Mouse (Mus musculus): ENCODE measurements around the gene Cfap157.

Cfap157 gene

GRCm38 (mm10) chr2:32779714-32780113, 4.5 kb downstream of the Cfap157 start:
- no peak for DNase-seq (ENCODE audit: low spot score)

- peak; percentile 55 for DNase-seq (ENCODE audit: low spot score)
Observed at GRCm38 (mm10) chr2:32779131-32779530, 5.1 kb downstream of the Cfap157 start.

- no peak for DNase-seq (ENCODE audit: low spot score)
Observed at GRCm38 (mm10) chr2:32778081-32778480, 6.1 kb downstream of the Cfap157 start.

GRCm38 (mm10) chr2:32776192-32776591, 8.0 kb downstream of the Cfap157 start:
- DNase-seq (ENCODE audit: low spot score) = no peak

- peak; percentile 97 for DNase-seq (ENCODE audit: low spot score)
Observed at GRCm38 (mm10) chr2:32775359-32776074, 8.7 kb downstream of the Cfap157 start, which contains the start of the genes Ttc16 and Ptrh1. Ttc16 (minus strand) TSS chr2:32775633. Ptrh1 (plus strand) TSS chr2:32775786.

GRCm38 (mm10) chr2:32772626-32773279, 11.5 kb downstream of the Cfap157 start:
- no peak for DNase-seq (ENCODE audit: low spot score)

- no peak for DNase-seq (ENCODE audit: low spot score)
Observed at GRCm38 (mm10) chr2:32771886-32772285, 12.3 kb downstream of the Cfap157 start.

- DNase-seq (ENCODE audit: low spot score) = no peak
Observed at GRCm38 (mm10) chr2:32769327-32770085, 14.7 kb downstream of the Cfap157 start.

- no peak for DNase-seq (ENCODE audit: low spot score)
Observed at GRCm38 (mm10) chr2:32768661-32769285, 15.5 kb downstream of the Cfap157 start.

GRCm38 (mm10) chr2:32767241-32767640, 17.0 kb downstream of the Cfap157 start:
- no peak for DNase-seq (ENCODE audit: low spot score)

GRCm38 (mm10) chr2:32763353-32763752, 20.9 kb downstream of the Cfap157 start:
- DNase-seq (ENCODE audit: low spot score) = no peak

GRCm38 (mm10) chr2:32761859-32762258, 22.4 kb downstream of the Cfap157 start:
- DNase-seq (ENCODE audit: low spot score) = no peak

- no peak for DNase-seq (ENCODE audit: low spot score)
Observed at GRCm38 (mm10) chr2:32761361-32761760, 22.9 kb downstream of the Cfap157 start.

GRCm38 (mm10) chr2:32759001-32759400, 25.2 kb downstream of the Cfap157 start:
- DNase-seq (ENCODE audit: low spot score) = no peak

GRCm38 (mm10) chr2:32758503-32758902, 25.7 kb downstream of the Cfap157 start:
- no peak for DNase-seq (ENCODE audit: low spot score)

- DNase-seq (ENCODE audit: low spot score) = peak; percentile 98
Observed at GRCm38 (mm10) chr2:32757056-32757845, 27.0 kb downstream of the Cfap157 start, which contains the start of gene Tor2a. Tor2a (plus strand) TSS chr2:32757234.

- DNase-seq (ENCODE audit: low spot score) = no peak
Observed at GRCm38 (mm10) chr2:32756674-32757055, 27.6 kb downstream of the Cfap157 start.

GRCm38 (mm10) chr2:32752181-32752580, 32.0 kb downstream of the Cfap157 start:
- no peak for DNase-seq (ENCODE audit: low spot score)

GRCm38 (mm10) chr2:32751665-32752033, 32.6 kb downstream of the Cfap157 start:
- no peak for DNase-seq (ENCODE audit: low spot score)

GRCm38 (mm10) chr2:32750887-32751664, 33.2 kb downstream of the Cfap157 start:
- no peak for DNase-seq (ENCODE audit: low spot score)

GRCm38 (mm10) chr2:32750199-32750598, 34.0 kb downstream of the Cfap157 start:
- DNase-seq (ENCODE audit: low spot score) = no peak
